Mouse (Mus musculus) megakaryocyte, embryonic 14.5 days (primary cell): ENCODE data around the gene Trank1. TPM values are rescaled to one million over a fixed set of nuclear protein-coding genes. Genes with fewer than 3 reads are reported as not detected.

Source experiments
- H3K27me3 ChIP-seq: replicated peaks from 2 replicates; pipeline ENCODE3; 2012; ENCODE audit warnings: inconsistent platforms
- H3K36me3 ChIP-seq: replicated peaks from 2 replicates; pipeline ENCODE3; 2012; ENCODE audit warnings: low read length, inconsistent platforms, mixed read lengths
- H3K4me1 ChIP-seq: 2 replicates; pipeline ENCODE4 v1.6.1; 2012; ENCODE audit warnings: inconsistent platforms
- H3K4me3 ChIP-seq: replicated peaks from 2 replicates; pipeline ENCODE3; 2012; ENCODE audit warnings: moderate library complexity, mild to moderate bottlenecking, inconsistent platforms
- H3K9me3 ChIP-seq: 2 replicates; pipeline ENCODE4 v1.6.1; 2012; ENCODE audit warnings: inconsistent platforms
- FLI1 ChIP-seq: IDR thresholded peaks from 2 replicates; pipeline ENCODE4 v1.6.1; 2012; ENCODE audit warnings: low read length, inconsistent platforms, mixed read lengths
- GATA1 ChIP-seq: IDR thresholded peaks from 3 replicates; pipeline ENCODE4 v1.6.1; 2012; ENCODE audit warnings: mixed read lengths, low read length, inconsistent platforms, borderline replicate concordance
- polyA plus RNA-seq: library from polyadenylated mRNA; stranded (reverse); fragments of >175 nt; gene quantifications from 2 replicates; pipeline ENCODE4 v1.2.3, GENCODE M21; 2012; ENCODE audit warnings: low replicate concordance; ENCODE audit not compliant: insufficient read depth

Trank1 gene
- polyA plus RNA-seq, 1 experiment: not detected

- no peak for TF ChIP-seq FLI1
- TF ChIP-seq GATA1: no peak
- H3K9me3 ChIP-seq: no peaks in the 10 kb centered on the region
- H3K4me3 ChIP-seq: no peak overlapping the region
- H3K27me3 ChIP-seq: peaks cover 15% of the 10 kb centered on the region
- no peaks in the 10 kb centered on the region for H3K36me3 ChIP-seq
- no peaks in the 10 kb centered on the region for H3K4me1 ChIP-seq
Measured at GRCm38 (mm10) chr9:111367713-111368112, 56.2 kb downstream of the Trank1 start.

DNA sequence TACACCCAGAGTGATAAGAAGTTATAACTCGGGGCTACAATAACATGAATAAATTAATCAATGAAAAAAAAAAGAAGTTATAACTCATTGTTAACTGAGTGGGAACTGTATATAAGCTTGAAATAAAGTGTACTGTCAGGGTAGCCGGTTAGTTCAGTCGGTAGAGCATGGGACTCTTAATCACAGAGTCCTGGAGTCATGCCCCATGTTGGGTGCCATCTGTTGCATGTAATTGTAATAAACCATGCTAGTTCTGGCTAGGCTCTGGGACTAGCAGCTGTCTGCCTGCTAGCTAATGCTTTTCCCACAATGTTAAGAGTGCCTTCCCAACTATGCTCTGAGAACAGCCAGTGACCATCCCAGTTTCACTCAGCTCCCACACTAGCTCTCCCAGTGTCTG, 60.5 kb downstream of the Trank1 start:
- no peak for TF ChIP-seq FLI1
- no peak for TF ChIP-seq GATA1

GRCm38 (mm10) chr9:111377868-111378267, 66.3 kb downstream of the Trank1 start:
- Histone ChIP-seq H3K4me1 (no peaks in the 10 kb centered on the region), H3K36me3 (no peaks in the 10 kb centered on the region), H3K9me3 (no peaks in the 10 kb centered on the region), H3K4me3 (no peak overlapping the region), H3K27me3 (no peaks in the 10 kb centered on the region)
- TF ChIP-seq FLI1 (no peak), GATA1 (no peak)

More for the DNA sequence above, 60.5 kb downstream of the Trank1 start:
- H3K9me3 ChIP-seq: no peaks in the 10 kb centered on the region
- H3K4me3 ChIP-seq: no peak overlapping the region
- H3K4me1 ChIP-seq: no peaks in the 10 kb centered on the region
- H3K27me3 ChIP-seq: peaks cover 6% of the 10 kb centered on the region
- H3K36me3 ChIP-seq: no peaks in the 10 kb centered on the region

DNA sequence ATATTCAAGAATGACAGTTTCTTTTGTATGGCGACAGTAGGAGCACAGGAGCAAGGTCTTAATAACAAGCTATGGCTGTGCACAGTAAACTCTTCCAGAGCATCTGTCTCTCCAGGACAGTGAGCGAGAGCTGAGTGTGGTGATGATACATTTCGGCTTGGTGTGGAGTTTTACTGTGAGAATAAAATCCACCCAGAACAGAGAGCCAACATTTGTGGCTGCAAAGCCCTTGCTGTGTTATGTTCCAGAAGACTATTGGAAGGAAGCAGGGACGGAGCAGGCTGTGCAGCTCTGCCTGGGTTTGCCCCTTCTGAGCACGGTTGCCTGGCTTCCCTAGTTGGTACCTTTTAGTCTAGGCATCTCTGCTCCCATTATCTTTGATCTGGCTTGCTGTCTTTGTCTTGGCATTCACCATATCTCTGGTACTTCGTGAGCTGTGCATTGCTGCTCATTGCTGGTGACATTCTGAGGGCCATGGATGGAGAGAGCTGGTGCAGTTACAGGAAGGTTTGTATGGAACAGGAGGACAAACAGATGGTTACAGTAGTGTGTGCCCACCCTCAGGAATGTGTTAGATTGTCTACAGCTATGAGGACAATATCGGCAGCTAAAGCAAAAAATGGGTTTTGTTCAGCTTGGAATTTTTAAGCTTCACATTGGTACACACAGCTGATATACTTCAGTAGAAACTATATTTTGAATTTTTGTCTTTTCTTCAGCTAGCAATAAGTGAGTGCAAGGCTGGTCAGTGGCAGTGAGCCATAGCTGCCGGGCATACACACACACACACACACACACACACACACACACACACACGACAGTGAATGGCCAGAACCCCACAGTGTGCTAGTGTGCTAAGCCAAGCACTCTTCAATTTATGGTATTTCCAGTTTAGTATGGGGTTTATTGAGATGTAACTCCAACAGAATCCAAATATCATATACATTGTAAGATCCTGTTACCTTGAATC, 69.8 kb downstream of the Trank1 start:
- peaks cover 3% of the 10 kb centered on the region; the same call in 1 of the 2 replicates for H3K9me3 ChIP-seq
- no peak overlapping the region for H3K4me3 ChIP-seq
- H3K4me1 ChIP-seq: no peaks in the 10 kb centered on the region
- peaks cover 4% of the 10 kb centered on the region for H3K27me3 ChIP-seq
- H3K36me3 ChIP-seq: no peaks in the 10 kb centered on the region
- TF ChIP-seq FLI1: no peak
- TF ChIP-seq GATA1: no peak

GRCm38 (mm10) chr9:111382469-111382868, 70.9 kb downstream of the Trank1 start:
- Histone ChIP-seq H3K27me3 (peaks cover 4% of the 10 kb centered on the region), H3K36me3 (no peaks in the 10 kb centered on the region), H3K4me1 (no peaks in the 10 kb centered on the region), H3K9me3 (peaks cover 3% of the 10 kb centered on the region; the same call in 1 of the 2 replicates), H3K4me3 (no peak overlapping the region)
- TF ChIP-seq FLI1: no peak
- no peak for TF ChIP-seq GATA1

- H3K27me3 ChIP-seq: peaks cover 4% of the 10 kb centered on the region
- H3K4me1 ChIP-seq: no peaks in the 10 kb centered on the region
- H3K4me3 ChIP-seq: no peak overlapping the region
- peaks cover 3% of the 10 kb centered on the region; the same call in 1 of the 2 replicates for H3K9me3 ChIP-seq
- TF ChIP-seq GATA1 (no peak), FLI1 (no peak)
- no peaks in the 10 kb centered on the region for H3K36me3 ChIP-seq
Measured at GRCm38 (mm10) chr9:111383046-111383445, 71.5 kb downstream of the Trank1 start.

DNA sequence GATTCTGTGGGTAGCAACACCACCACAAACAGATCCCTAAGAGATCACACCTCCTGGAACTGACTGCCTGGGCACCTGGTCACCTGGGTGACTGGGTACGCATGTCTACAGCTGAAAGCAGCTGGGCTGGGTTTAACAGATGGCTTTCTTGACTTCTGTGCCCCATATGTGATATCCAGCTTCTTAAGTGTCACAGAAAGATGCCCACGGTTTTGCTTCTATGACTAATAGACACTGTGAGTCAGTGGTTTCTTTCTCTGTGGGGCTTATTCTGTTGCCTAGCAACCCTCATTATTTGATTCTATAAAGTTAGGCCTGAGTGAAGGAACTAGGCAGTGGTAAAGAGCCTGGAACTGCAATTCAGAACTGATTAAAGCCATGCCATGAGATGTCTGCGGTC, 72.2 kb downstream of the Trank1 start:
- Histone ChIP-seq H3K9me3 (peaks cover 3% of the 10 kb centered on the region; the same call in 1 of the 2 replicates), H3K4me1 (no peaks in the 10 kb centered on the region), H3K4me3 (no peak overlapping the region), H3K36me3 (no peaks in the 10 kb centered on the region), H3K27me3 (peaks cover 4% of the 10 kb centered on the region)
- no peak for TF ChIP-seq FLI1
- no peak for TF ChIP-seq GATA1

DNA sequence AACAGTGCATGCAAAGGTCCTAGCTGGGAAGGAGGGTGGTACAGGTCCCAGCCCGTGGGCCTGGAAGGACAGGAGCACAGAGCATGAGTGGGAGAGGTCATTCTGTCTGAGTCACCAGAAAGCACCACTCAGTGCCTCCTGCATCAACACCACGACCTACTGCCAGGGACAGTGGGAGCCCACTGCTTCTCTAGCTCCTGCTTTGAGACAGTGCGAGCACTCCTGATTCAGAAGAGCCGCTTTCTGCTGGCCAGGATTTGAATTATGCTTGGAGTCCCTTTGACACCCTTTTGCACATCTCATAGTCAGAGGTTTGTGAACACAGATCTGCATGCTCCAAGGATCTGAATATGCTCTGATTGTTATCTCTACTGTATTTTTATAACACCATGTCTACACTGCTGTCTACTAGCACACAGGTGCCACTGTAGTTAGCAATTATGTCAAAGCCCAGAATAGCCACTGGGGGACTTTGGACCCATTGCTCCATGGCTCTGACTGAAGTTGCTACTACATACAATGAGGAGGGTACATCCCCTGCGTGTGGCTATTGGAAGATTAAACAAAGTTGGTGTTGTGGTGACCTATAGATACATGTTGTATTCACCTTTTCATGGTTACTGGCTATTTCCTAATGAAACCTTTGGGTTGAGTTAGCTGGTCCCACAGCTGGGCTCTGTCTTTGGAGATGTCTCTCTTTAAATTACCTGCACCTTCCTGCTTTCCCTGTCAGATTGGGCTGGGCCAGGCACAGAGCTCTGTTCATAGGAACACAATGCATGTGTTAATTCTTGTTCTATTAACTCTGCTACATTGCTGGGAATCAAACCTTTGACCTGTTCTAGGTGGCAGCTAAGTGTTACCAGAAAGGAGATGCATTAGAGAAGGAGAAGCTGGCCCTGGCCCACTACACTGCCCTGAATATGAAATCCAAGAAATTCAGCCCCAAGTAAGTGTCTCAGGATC, 74.3 kb downstream of the Trank1 start:
- Histone ChIP-seq H3K36me3 (no peaks in the 10 kb centered on the region), H3K4me3 (no peak overlapping the region), H3K9me3 (peaks cover 3% of the 10 kb centered on the region; the same call in 1 of the 2 replicates), H3K4me1 (no peaks in the 10 kb centered on the region), H3K27me3 (peaks cover 4% of the 10 kb centered on the region)
- TF ChIP-seq GATA1 (no peak), FLI1 (no peak)

DNA sequence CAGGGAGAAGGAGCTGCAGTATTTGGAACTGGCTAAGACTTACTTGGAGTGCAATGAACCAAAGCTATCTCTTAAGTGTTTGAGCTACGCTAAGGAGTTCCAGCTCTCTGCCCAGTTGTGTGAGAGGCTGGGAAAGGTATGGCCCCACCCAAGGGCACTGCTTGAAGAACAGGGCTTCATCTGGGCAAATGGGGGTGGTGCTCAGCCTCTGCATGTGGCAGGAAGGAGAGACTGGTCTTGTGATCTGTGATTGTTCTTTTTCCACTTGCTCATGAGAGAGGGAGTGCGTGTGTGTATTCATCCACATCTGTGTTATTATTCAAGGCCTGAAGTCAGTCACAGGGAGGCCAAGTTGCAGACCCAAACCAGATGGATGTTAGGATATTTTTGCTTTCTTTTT, 75.0 kb downstream of the Trank1 start:
- TF ChIP-seq GATA1 (no peak), FLI1 (no peak)
- Histone ChIP-seq H3K4me3 (no peak overlapping the region), H3K27me3 (peaks cover 4% of the 10 kb centered on the region), H3K9me3 (peaks cover 3% of the 10 kb centered on the region; the same call in 1 of the 2 replicates), H3K4me1 (no peaks in the 10 kb centered on the region), H3K36me3 (no peaks in the 10 kb centered on the region)

GRCm38 (mm10) chr9:111387576-111387975, 76.0 kb downstream of the Trank1 start:
- H3K4me3 ChIP-seq: no peak overlapping the region

More at GRCm38 (mm10) chr9:111387576-111387975, 76.0 kb downstream of the Trank1 start:
- no peaks in the 10 kb centered on the region for H3K4me1 ChIP-seq
- H3K9me3 ChIP-seq: peaks cover 3% of the 10 kb centered on the region; the same call in 1 of the 2 replicates
- H3K27me3 ChIP-seq: peaks cover 4% of the 10 kb centered on the region
- TF ChIP-seq FLI1: no peak
- no peak for TF ChIP-seq GATA1
- H3K36me3 ChIP-seq: no peaks in the 10 kb centered on the region
